Mouse (Mus musculus): ENCODE measurements around the gene Mctp1. TPM values are rescaled to one million over a fixed set of nuclear protein-coding genes. Genes with fewer than 3 reads are reported as not detected.

Gene Mctp1
- polyA plus RNA-seq, 1 experiment from 2014 or later: 0.70 TPM

- WGBS: 31% methylated on average over 2 of the region's 2 CpGs
- no peak overlapping the region for H3K27ac ChIP-seq
- ATAC-seq (ENCODE audit: insufficient number of reproducible peaks, insufficient read depth, low FRiP score, low TSS enrichment): peak; percentile 28; the same call in 1 of the 2 replicates
- H3K4me3 ChIP-seq: no peak overlapping the region
- H3K27me3 ChIP-seq: no peaks in the 10 kb centered on the region
- H3K36me3 ChIP-seq: no peaks in the 10 kb centered on the region
- no peak overlapping the region for H3K9ac ChIP-seq
- no peaks in the 10 kb centered on the region for H3K4me1 ChIP-seq
- no peaks in the 10 kb centered on the region for H3K9me3 ChIP-seq
- no peak overlapping the region for H3K4me2 ChIP-seq (replicated peaks)
Observed at GRCm38 (mm10) chr13:76484086-76484709, 99.9 kb downstream of the Mctp1 start.

DNA sequence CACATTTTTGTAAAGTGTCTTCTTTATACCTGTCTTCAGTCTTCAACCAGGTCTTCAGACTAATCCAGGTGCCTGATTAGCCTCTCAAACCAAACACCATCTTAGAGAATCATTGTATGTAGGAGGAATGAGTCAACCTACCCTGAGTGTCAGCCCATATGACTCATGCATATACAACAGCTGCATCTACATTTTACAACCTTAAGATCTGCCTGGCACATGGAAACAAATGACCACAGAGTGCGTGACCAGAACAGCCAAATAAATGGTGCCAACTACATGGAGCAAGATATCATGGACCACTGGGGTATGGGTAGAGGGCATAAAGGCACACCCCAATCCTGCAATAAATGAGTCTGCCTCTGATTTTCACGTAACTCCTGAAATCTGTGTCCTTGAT is 131.6 kb downstream of the Mctp1 start:
- Histone ChIP-seq H3K4me1 (no peaks in the 10 kb centered on the region), H3K36me3 (no peaks in the 10 kb centered on the region)
- 85% methylated on average over 2 of the region's 2 CpGs for WGBS

GRCm38 (mm10) chr13:76523170-76523569 is 138.8 kb downstream of the Mctp1 start:
- no peak overlapping the region for H3K4me3 ChIP-seq
- no peaks in the 10 kb centered on the region for H3K9me3 ChIP-seq
- no peaks in the 10 kb centered on the region for H3K4me1 ChIP-seq
- no peak overlapping the region for H3K4me2 ChIP-seq (replicated peaks)
- H3K27ac ChIP-seq: no peak overlapping the region
- ATAC-seq (ENCODE audit: insufficient number of reproducible peaks, insufficient read depth, low FRiP score, low TSS enrichment): no peak
- no peaks in the 10 kb centered on the region for H3K27me3 ChIP-seq
- H3K9ac ChIP-seq: no peak overlapping the region
- H3K36me3 ChIP-seq: no peaks in the 10 kb centered on the region
- 77% methylated on average over 1 of the region's 1 CpGs for WGBS

More for the DNA sequence above, 131.6 kb downstream of the Mctp1 start:
- Histone ChIP-seq H3K4me3 (no peak overlapping the region), H3K9me3 (no peaks in the 10 kb centered on the region), H3K9ac (no peak overlapping the region), H3K27ac (no peak overlapping the region), H3K4me2 (replicated peaks) (no peak overlapping the region), H3K27me3 (no peaks in the 10 kb centered on the region)
- ATAC-seq (ENCODE audit: insufficient number of reproducible peaks, insufficient read depth, low FRiP score, low TSS enrichment): no peak

GRCm38 (mm10) chr13:76527326-76527725 is 143.0 kb downstream of the Mctp1 start:
- no peaks in the 10 kb centered on the region for H3K36me3 ChIP-seq
- H3K9ac ChIP-seq: no peak overlapping the region
- H3K4me1 ChIP-seq: no peaks in the 10 kb centered on the region
- H3K27me3 ChIP-seq: no peaks in the 10 kb centered on the region
- no peak overlapping the region for H3K4me3 ChIP-seq
- ATAC-seq (ENCODE audit: insufficient number of reproducible peaks, insufficient read depth, low FRiP score, low TSS enrichment): no peak
- no peak overlapping the region for H3K4me2 ChIP-seq (replicated peaks)
- no peaks in the 10 kb centered on the region for H3K9me3 ChIP-seq
- no peak overlapping the region for H3K27ac ChIP-seq

DNA sequence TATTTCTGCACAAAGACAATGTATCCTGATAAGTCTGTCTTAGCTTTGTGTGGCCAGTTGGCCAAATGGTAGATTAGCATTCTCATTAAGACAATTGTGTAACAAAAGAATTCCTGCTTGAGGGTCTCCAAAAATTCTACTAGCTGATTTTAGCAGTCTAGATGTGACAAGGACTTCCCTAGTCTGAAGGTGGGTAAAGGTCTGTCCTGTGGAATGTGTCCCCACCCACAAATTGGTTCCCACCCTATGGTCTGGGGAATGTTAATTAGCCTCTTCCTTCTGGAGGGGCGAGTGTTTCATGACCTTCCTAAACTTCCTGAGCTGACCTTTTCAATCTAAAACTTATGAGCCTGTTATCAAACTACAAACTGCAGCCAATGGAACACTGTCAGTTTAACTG is 143.4 kb downstream of the Mctp1 start:
- H3K4me3 ChIP-seq: no peak overlapping the region
- no peaks in the 10 kb centered on the region for H3K36me3 ChIP-seq
- H3K27me3 ChIP-seq: no peaks in the 10 kb centered on the region
- 0% methylated on average over 1 of the region's 1 CpGs for WGBS
- no peak overlapping the region for H3K4me2 ChIP-seq (replicated peaks)
- no peak overlapping the region for H3K9ac ChIP-seq
- ATAC-seq (ENCODE audit: insufficient number of reproducible peaks, insufficient read depth, low FRiP score, low TSS enrichment): no peak
- H3K9me3 ChIP-seq: no peaks in the 10 kb centered on the region
- H3K27ac ChIP-seq: no peak overlapping the region
- no peaks in the 10 kb centered on the region for H3K4me1 ChIP-seq

- H3K27me3 ChIP-seq: no peaks in the 10 kb centered on the region
- no peak for ATAC-seq (ENCODE audit: insufficient number of reproducible peaks, insufficient read depth, low FRiP score, low TSS enrichment)
- WGBS: 92% methylated on average over 2 of the region's 2 CpGs
Observed at GRCm38 (mm10) chr13:76529915-76530314, 145.6 kb downstream of the Mctp1 start.

DNA sequence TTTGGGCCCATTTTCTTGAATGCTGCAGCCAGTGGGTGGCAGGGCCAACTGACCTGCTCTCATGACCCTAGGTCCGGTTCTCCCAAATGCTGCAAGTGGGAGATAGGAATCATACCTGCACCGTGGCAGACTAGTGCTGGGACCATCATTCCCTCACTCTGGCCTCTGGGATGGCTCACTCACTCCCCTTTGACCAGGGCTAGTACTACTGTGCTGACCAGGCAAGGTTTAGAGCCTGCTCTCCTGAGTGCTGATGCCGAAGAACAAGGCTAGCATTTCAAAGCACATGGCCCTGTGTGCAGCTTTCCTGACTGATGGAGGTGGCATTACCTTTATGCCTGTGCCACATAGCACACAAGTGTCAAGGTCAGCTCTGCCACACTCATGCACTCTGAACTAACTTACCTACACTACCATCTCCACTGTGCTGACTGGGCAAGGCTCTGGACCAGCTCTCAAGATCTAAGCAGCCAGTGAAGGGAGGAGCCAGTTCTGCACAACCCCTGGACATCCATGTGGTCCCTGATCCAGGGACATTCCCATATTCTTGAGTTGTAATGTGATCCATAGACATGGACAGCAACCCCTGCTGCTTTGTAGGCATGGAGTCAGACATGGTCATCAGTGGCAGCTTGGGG is 146.7 kb downstream of the Mctp1 start:
- H3K9ac ChIP-seq: no peak overlapping the region
- ATAC-seq (ENCODE audit: insufficient number of reproducible peaks, insufficient read depth, low FRiP score, low TSS enrichment): no peak

More at GRCm38 (mm10) chr13:76529915-76530314, 145.6 kb downstream of the Mctp1 start:
- no peak overlapping the region for H3K4me2 ChIP-seq (replicated peaks)
- no peaks in the 10 kb centered on the region for H3K9me3 ChIP-seq
- H3K9ac ChIP-seq: no peak overlapping the region
- no peaks in the 10 kb centered on the region for H3K36me3 ChIP-seq
- no peak overlapping the region for H3K4me3 ChIP-seq
- H3K4me1 ChIP-seq: no peaks in the 10 kb centered on the region
- no peak overlapping the region for H3K27ac ChIP-seq

GRCm38 (mm10) chr13:76547854-76548253 is 163.5 kb downstream of the Mctp1 start:
- no peaks in the 10 kb centered on the region for H3K27me3 ChIP-seq
- H3K4me2 ChIP-seq (replicated peaks): no peak overlapping the region
- ATAC-seq (ENCODE audit: insufficient number of reproducible peaks, insufficient read depth, low FRiP score, low TSS enrichment): no peak
- no peaks in the 10 kb centered on the region for H3K36me3 ChIP-seq
- H3K4me1 ChIP-seq: no peaks in the 10 kb centered on the region
- no peak overlapping the region for H3K9ac ChIP-seq
- H3K27ac ChIP-seq: no peak overlapping the region
- no peak overlapping the region for H3K4me3 ChIP-seq
- WGBS: 52% methylated on average over 2 of the region's 2 CpGs
- H3K9me3 ChIP-seq: no peaks in the 10 kb centered on the region

More for the DNA sequence above, 146.7 kb downstream of the Mctp1 start:
- Histone ChIP-seq H3K27me3 (no peaks in the 10 kb centered on the region), H3K9me3 (no peaks in the 10 kb centered on the region), H3K4me2 (replicated peaks) (no peak overlapping the region), H3K27ac (no peak overlapping the region), H3K36me3 (no peaks in the 10 kb centered on the region), H3K4me1 (no peaks in the 10 kb centered on the region), H3K4me3 (no peak overlapping the region)
- 84% methylated on average over 3 of the region's 3 CpGs for WGBS

DNA sequence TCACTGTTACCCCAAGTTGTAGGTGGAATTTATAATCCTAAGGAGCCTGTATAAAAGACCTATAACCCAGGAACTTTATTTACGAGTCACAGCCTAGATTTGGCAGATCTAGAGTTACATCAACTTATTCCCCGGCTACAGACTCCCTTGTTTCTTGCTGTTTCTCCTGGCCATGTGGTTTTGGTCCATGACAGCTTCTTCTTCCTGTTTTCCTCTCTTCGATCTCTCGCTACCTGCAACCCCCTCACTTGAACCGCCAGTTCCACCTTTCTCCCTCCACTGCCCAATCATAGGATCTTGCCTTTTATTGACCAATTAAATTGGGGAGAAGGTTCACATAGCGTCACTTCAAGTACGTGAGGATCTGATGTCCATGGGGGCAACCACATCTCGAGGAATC is 176.6 kb downstream of the Mctp1 start:
- no peak for ATAC-seq (ENCODE audit: insufficient number of reproducible peaks, insufficient read depth, low FRiP score, low TSS enrichment)
- no peaks in the 10 kb centered on the region for H3K4me1 ChIP-seq
- no peaks in the 10 kb centered on the region for H3K27me3 ChIP-seq
- 83% methylated on average over 8 of the region's 8 CpGs for WGBS
- no peak overlapping the region for H3K27ac ChIP-seq
- no peak overlapping the region for H3K9ac ChIP-seq
- no peaks in the 10 kb centered on the region for H3K36me3 ChIP-seq
- H3K4me3 ChIP-seq: no peak overlapping the region
- H3K9me3 ChIP-seq: no peaks in the 10 kb centered on the region
- H3K4me2 ChIP-seq (replicated peaks): no peak overlapping the region

DNA sequence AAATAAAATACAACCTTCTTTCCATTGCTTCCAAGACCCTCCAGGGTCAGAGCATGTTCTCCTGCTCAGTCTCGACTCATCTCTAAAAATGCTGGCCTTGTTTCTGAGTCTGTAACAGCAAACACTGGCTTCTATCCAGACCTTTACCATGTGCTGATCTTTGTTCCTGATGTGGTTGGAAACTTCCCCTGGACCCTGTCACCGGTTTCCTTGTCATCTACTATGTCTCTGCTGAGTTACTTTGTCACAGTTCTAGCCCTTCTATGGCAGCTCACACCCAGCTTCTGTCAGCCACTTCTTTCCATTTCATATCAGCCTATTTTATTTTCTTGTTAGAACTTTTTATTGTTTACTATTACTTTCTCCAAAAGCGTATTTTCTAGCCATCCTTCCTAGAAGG is 177.3 kb downstream of the Mctp1 start:
- WGBS: 85% methylated on average over 3 of the region's 3 CpGs
- H3K27ac ChIP-seq: no peak overlapping the region
- H3K4me3 ChIP-seq: no peak overlapping the region
- no peaks in the 10 kb centered on the region for H3K36me3 ChIP-seq
- H3K27me3 ChIP-seq: no peaks in the 10 kb centered on the region
- no peak overlapping the region for H3K9ac ChIP-seq
- H3K9me3 ChIP-seq: no peaks in the 10 kb centered on the region
- ATAC-seq (ENCODE audit: insufficient number of reproducible peaks, insufficient read depth, low FRiP score, low TSS enrichment): no peak
- no peak overlapping the region for H3K4me2 ChIP-seq (replicated peaks)
- H3K4me1 ChIP-seq: no peaks in the 10 kb centered on the region

DNA sequence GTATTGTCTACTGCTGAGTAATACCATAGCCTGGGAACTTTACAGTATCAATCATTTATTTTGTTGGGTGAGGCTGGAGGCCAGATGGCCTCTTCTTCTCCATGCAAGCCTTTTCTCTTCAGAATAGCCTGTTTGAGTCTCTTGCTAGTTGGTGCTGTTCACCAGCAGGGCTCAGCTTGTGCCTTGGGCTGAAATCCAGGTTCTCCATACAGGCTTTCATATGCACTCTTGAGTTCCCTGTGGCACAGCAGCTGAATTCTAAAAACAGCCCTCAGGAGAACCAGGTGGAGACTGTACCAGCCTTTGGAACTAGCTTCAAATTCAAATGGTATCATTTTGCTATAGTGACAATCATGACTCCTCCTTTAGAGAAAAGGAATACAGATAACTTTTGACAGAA is 179.7 kb downstream of the Mctp1 start:
- Histone ChIP-seq H3K36me3 (no peaks in the 10 kb centered on the region), H3K4me1 (no peaks in the 10 kb centered on the region), H3K27ac (no peak overlapping the region), H3K4me2 (replicated peaks) (no peak overlapping the region), H3K27me3 (no peaks in the 10 kb centered on the region), H3K9me3 (no peaks in the 10 kb centered on the region), H3K9ac (no peak overlapping the region), H3K4me3 (no peak overlapping the region)
- no peak for ATAC-seq (ENCODE audit: insufficient number of reproducible peaks, insufficient read depth, low FRiP score, low TSS enrichment)

DNA sequence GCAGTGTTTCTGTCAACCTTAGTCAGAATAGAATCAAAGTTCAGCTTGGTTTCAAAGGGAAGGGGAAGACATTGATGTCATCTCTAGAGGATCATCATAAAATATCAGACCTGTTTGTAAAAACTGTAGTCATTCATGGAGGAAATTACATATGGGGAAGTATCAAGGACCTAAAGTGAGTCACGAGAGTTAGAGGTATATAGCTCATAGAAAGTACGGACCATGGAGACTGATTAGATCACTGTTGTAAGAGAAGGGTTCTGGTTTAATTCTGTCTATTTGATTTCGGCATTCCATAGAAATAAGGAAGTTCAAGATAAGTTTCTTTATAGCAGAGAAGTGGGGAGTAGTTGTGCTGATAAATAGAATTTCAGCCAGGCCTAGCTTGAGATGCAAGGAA is 181.7 kb downstream of the Mctp1 start:
- Histone ChIP-seq H3K9ac (no peak overlapping the region), H3K27me3 (no peaks in the 10 kb centered on the region), H3K4me2 (replicated peaks) (no peak overlapping the region), H3K36me3 (no peaks in the 10 kb centered on the region), H3K9me3 (no peaks in the 10 kb centered on the region), H3K4me3 (no peak overlapping the region), H3K27ac (no peak overlapping the region), H3K4me1 (no peaks in the 10 kb centered on the region)
- no peak for ATAC-seq (ENCODE audit: insufficient number of reproducible peaks, insufficient read depth, low FRiP score, low TSS enrichment)
- WGBS: 78% methylated on average over 3 of the region's 3 CpGs

Data from embryonic facial prominence, embryonic 12.5 days (tissue).